Mouse (Mus musculus) layer of hippocampus, adult 2 months (tissue): ENCODE data around the gene Wrap53. TPM values are rescaled to one million over a fixed set of nuclear protein-coding genes. Genes with fewer than 3 reads are reported as not detected.

Experiments used
- DNase-seq, 2 experiments: peaks; one replicate each; pipeline ENCODE4 v3.0.0; 2022; ENCODE audit warnings: low spot score in 2 of 2
- H3K27ac ChIP-seq: fragments of 200-600 bp; 2 replicates; pipeline ENCODE4 v1.8.1; 2022
- H3K4me3 ChIP-seq: fragments of 200-600 bp; 2 replicates; pipeline ENCODE4 v1.8.1; 2022; ENCODE audit warnings: mild to moderate bottlenecking
- CTCF ChIP-seq: fragments of 200-600 bp; conservative IDR thresholded peaks from 2 replicates; pipeline ENCODE4 v1.8.1; 2022; ENCODE audit warnings: antibody characterized with exemption, mild to moderate bottlenecking, moderate library complexity
- total RNA-seq, 2 experiments: library from RNA; stranded (reverse); gene quantifications; 2 replicates each; pipeline ENCODE4 v1.2.3; 2021

Wrap53 gene
- total RNA-seq, 2 experiments from 2014 or later: 12.0 to 14.3 TPM

- no peak for DNase-seq
- no peak for TF ChIP-seq CTCF
Observed at GRCm38 (mm10) chr11:69592799-69593198, 12.7 kb upstream of the Wrap53 start.

GRCm38 (mm10) chr11:69591899-69592637, 12.0 kb upstream of the Wrap53 start:
- H3K4me3 ChIP-seq: no peak overlapping the region
- TF ChIP-seq CTCF: no peak
- peak overlapping the region; percentile 79 for H3K27ac ChIP-seq
- DNase-seq: peak; percentile 68 to 84

More at GRCm38 (mm10) chr11:69592799-69593198, 12.7 kb upstream of the Wrap53 start:
- Histone ChIP-seq H3K27ac (peak overlapping the region; percentile 79), H3K4me3 (no peak overlapping the region)

- H3K27ac ChIP-seq: peak overlapping the region; percentile 79
- no peak for TF ChIP-seq CTCF
- no peak overlapping the region for H3K4me3 ChIP-seq
- DNase-seq: no peak
Observed at GRCm38 (mm10) chr11:69591424-69591823, 11.4 kb upstream of the Wrap53 start.

- H3K4me3 ChIP-seq: no peak overlapping the region
Observed at GRCm38 (mm10) chr11:69590622-69591021, 10.6 kb upstream of the Wrap53 start.

GRCm38 (mm10) chr11:69589207-69589834, 9.3 kb upstream of the Wrap53 start:
- DNase-seq: no peak
- TF ChIP-seq CTCF: no peak
- H3K4me3 ChIP-seq: no peak overlapping the region
- no peak overlapping the region for H3K27ac ChIP-seq

More at GRCm38 (mm10) chr11:69590622-69591021, 10.6 kb upstream of the Wrap53 start:
- peak overlapping the region; percentile 79 for H3K27ac ChIP-seq
- TF ChIP-seq CTCF: no peak
- DNase-seq: no peak

GRCm38 (mm10) chr11:69585718-69586325, 5.8 kb upstream of the Wrap53 start:
- no peak overlapping the region for H3K4me3 ChIP-seq
- no peak for DNase-seq
- no peak for TF ChIP-seq CTCF
- no peak overlapping the region for H3K27ac ChIP-seq

GRCm38 (mm10) chr11:69584937-69585336, 4.9 kb upstream of the Wrap53 start:
- H3K27ac ChIP-seq: no peak overlapping the region
- TF ChIP-seq CTCF: no peak
- no peak overlapping the region for H3K4me3 ChIP-seq
- DNase-seq: no peak

GRCm38 (mm10) chr11:69584008-69584407, 4.0 kb upstream of the Wrap53 start:
- H3K4me3 ChIP-seq: no peak overlapping the region
- 0 out of 2 replicates have a peak overlapping the region, but pooled peaks have one; percentile 1 for H3K27ac ChIP-seq
- no peak for DNase-seq
- no peak for TF ChIP-seq CTCF

- no peak for DNase-seq
- Histone ChIP-seq H3K27ac (peak overlapping the region; percentile 98; the same call in 1 of the 2 replicates), H3K4me3 (peak overlapping the region; percentile 82; the same call in 1 of the 2 replicates)
- no peak for TF ChIP-seq CTCF
Observed at GRCm38 (mm10) chr11:69582230-69582805, 2.3 kb upstream of the Wrap53 start.

- peak overlapping the region; percentile 98 for H3K27ac ChIP-seq
- TF ChIP-seq CTCF: no peak
- peak overlapping the region; percentile 82 for H3K4me3 ChIP-seq
- DNase-seq: no peak
Observed at GRCm38 (mm10) chr11:69581814-69582213, 1.8 kb upstream of the Wrap53 start.

- Histone ChIP-seq H3K4me3 (peak overlapping the region; percentile 82), H3K27ac (peak overlapping the region; percentile 98)
- no peak for TF ChIP-seq CTCF
- DNase-seq: peak; percentile 90 to 95
Observed at GRCm38 (mm10) chr11:69581147-69581688, 1.2 kb upstream of the Wrap53 start.

- DNase-seq: no peak
- no peak for TF ChIP-seq CTCF
- Histone ChIP-seq H3K4me3 (peak overlapping the region; percentile 82), H3K27ac (peak overlapping the region; percentile 98)
Observed at GRCm38 (mm10) chr11:69580572-69581146, 604 bp upstream of the Wrap53 start.
